Mouse (Mus musculus): ENCODE data around the gene Zmynd8. TPM values are rescaled to one million over a fixed set of nuclear protein-coding genes. Genes with fewer than 3 reads are reported as not detected.

The Zmynd8 gene
- polyA plus RNA-seq (2015; fragmentation: Illumina TruSeq; extraction: RNeasy Lipid Tissue Mini Kit (QIAGEN cat#74804); ENCODE audit: low read depth, low replicate concordance) = 73.4 TPM

GRCm38 (mm10) chr2:165898202-165899194 is at the start of gene Zmynd8:
Gene Zmynd8, minus strand, starts transcription at chr2:165899016.

Other genes with a start within 250 kb of the Zmynd8 start
- gene Ncoa3, start 93.6 kb upstream of the Zmynd8 start, polyA plus RNA-seq (2015; fragmentation: Illumina TruSeq; extraction: RNeasy Lipid Tissue Mini Kit (QIAGEN cat#74804); ENCODE audit: low read depth, low replicate concordance) = 18.1 TPM

Data from brain, adult 10 weeks (tissue).